Mouse (Mus musculus) regulatory T cell (primary cell): ENCODE measurements at regions not wholly inside any gene's neighbourhood (a gene's known extent, or its start where the extent isn't known, plus 50 kb on each side); places are given as distances from the start of the nearest gene placed in this dataset.
"Not testable (repeated sequence)": the region's sequence is repeated elsewhere in the genome, so short reads cannot be mapped to it uniquely, and the experiment has no call there.

Experiments
- in situ Hi-C: fragments of 300-600 bp; cut with MboI, MseI; formaldehyde crosslinking; loops from one replicate; pipeline ENCODE4 v1.15.1; 2025; ENCODE audit warnings: high pct_unique_total_duplicates

DNA sequence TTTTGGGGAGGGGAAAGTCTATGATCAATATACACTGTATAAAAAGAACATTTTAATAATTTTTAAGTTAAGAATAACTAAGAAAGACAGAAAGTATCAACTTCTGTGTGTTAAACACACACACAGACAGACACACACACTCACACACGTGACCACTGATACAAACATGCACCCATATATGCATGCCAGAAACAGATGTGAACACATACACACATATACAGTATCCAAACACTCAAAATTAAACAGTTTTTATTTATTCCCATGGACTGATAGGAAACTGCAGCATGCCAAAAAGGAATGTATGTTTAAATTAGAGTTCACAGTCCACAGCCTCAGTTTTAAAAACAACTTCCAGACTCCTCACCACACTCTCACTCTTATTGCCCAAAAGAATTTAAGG, 203.4 kb upstream of the Tbl1x start:
- in situ Hi-C loops: loop anchor here (10.0 kb wide), 1 partner anchor 1203 kb away; no protein-coding TSS in a partner anchor

GRCm38 (mm10) chrX:77314384-77314783, 196.4 kb upstream of the Tbl1x start:
- in situ Hi-C loops: no loop called here

DNA sequence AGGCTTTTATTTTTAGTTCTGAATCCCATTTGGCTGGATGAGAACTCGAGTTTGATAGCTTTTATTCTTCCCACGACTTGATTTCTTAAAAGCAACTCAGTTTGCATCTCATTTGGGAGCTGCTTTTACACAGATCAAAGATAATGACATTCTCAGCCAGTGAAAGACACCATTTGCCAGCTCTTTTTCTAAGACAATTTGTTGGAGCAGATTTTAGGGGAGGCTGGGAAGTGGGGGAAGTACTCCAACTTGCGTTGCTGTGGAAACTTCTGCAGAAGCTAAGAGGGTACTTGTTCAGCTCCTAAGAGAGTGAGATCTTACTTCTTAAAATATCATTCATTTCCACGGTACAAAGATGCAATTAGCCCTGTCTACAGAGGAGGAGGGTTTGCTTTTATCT, 187.2 kb upstream of the Tbl1x start:
- in situ Hi-C loops: no loop called here

DNA sequence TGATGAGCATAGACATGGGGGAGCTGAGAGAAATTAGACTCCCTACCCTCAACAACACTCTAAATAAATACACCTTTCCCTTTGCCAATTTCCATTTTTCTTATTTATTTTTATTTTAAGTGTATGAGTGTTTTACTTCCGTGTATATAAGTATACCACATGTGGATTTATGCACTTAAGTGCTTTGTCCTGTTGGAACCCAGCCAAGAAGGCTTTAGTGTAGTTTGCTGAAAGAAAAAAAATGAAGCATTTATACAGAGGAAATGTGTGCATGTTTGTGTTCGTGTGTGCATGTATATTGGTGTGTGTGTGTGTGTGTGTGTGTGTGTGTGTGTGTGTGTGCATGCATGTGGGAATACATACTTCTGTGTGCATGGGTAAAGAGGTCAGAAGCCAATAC, 157.6 kb upstream of the Tbl1x start:
- in situ Hi-C loops: no loop called here

DNA sequence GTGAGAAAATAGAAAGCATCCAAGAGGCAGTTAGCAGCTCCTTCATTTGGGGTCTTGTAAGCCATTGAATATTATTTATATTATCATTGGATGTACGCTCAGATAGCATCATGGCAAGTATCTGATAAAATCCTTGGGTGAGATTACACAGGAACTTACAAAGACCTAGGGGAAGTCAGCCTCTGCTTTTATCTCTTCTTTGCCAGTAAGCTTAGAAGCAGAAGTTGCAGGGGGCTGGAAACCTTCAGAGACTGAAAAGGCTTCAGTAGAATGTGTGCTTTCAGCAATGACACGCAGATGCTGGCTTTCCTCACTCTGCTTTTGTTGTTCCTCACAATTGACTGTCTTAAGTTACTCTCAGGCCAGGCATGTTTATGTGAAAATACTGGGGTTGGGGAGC, 150.3 kb upstream of the Tbl1x start:
- in situ Hi-C loops: no loop called here

GRCm38 (mm10) chrX:77361106-77361505, 149.7 kb upstream of the Tbl1x start:
- in situ Hi-C loops: no loop called here

DNA sequence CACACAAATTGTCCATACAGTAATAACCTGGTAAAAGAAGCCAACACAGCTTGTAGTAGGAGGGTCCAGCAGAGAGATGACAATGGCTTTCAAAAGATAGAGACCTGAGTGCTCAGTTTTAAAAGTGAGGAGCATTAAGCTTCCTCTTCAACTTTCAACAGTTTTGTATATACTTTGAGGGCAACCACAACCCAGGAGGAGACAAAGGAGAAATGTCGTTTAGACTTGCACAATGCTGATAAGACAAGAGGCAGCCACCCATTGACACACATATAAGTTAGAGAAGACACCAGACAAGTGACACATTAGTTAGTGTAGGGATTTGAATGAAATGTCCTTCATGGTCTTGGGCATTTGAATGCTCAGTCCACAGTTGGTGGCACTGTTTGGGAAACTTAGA, 147.2 kb upstream of the Tbl1x start:
- in situ Hi-C loops: no loop called here

GRCm38 (mm10) chrX:77367351-77367750, 143.5 kb upstream of the Tbl1x start:
- in situ Hi-C loops: no loop called here

DNA sequence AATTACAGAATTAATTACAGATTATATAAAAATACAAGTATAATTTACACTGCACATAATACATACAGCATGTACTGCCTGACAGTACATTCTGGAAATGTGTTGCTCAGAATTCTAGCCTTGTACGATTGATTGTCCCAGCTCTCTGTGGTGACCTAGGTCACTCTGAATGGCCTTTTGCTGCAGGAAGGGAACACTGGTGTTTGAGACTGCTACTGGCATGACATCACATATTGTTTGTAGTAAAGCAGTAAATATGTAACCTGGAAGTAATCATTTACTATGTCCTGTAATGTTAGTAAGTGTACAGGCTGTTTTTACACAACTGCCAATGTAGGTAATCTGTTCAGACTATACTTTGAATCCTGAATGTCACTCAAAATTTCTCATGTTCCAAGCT, 123.5 kb upstream of the Tbl1x start:
- in situ Hi-C loops: no loop called here

DNA sequence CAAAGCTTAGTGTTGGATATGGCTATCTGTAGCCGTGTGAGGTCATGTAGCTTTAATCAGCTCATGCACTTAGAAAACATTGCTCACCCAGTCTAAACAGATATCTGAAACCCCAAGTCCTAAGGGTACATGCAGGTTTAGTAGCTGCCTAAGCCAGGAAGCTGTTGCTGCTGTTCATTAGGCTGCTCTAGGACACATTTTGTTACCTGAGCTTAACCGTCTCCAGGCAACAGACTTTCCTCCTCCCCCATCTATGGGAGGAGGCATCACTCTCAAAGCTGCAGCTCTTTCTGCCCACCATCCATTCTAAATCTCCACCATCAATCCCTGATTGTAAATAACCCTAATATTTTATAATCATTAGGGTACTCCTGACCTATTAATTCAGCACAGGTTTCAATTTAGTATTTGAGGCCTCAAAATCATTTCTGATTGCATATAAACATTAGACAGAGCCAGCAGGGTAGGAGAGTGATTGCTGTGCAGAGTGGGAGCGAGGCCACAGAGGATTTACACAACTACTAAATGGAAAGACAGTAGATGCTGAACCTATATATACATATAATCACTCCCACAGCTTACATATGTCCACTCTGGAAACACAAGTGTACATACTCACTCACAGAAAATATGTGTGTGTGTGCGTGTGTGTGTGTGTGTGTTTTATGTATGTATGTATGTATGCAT, 118.9 kb upstream of the Tbl1x start:
- in situ Hi-C loops: no loop called here

GRCm38 (mm10) chrX:77406896-77407295, 103.9 kb upstream of the Tbl1x start:
- in situ Hi-C loops: no loop called here

- in situ Hi-C loops: no loop called here
These were observed 102.9 kb upstream of the Tbl1x start for GRCm38 (mm10) chrX:77407925-77408324.

GRCm38 (mm10) chrX:77409370-77409769, 101.4 kb upstream of the Tbl1x start:
- in situ Hi-C loops: no loop called here

- in situ Hi-C loops: no loop called here
These were observed 100.0 kb upstream of the Tbl1x start for GRCm38 (mm10) chrX:77410812-77411211.

DNA sequence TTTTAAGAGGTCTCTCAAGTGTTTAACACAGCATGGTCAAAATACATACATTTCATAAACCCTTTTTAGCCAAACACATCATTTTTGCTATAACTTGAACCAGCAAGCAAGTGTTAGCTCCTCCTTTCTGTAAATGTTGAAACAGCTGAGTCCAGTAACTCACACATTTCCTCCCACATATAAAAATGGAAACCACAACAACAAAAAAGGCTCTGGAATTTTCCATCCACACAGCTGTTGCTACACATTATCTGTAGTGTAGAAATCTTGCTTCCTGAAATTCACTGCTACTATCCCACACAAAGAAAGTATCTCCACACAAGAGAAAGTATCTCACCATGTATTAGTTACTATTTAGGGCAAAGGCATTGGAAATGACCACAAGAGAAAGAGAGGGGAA, 96.7 kb upstream of the Tbl1x start:
- in situ Hi-C loops: no loop called here

DNA sequence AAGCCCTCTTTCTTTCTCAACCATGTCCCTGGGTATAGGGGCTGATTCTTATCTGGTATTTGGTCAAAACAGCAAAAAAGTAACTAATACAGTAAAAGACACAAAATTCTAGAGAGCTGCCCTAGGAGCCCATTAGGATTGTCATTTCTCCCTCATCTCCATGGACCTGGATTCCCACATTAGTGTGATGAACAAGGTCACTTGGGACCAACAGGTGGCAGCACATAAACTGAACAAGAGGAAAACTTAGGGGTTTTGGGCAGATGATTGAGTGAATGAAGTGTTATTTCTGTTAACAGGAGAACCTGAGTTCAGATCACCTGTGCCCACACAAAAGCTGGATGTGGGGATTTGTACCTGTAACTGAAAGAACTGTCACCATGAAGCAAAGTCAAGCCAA, 93.0 kb upstream of the Tbl1x start:
- in situ Hi-C loops: loop anchor here (5.0 kb wide), 1 partner anchor 220 kb away; no protein-coding TSS in a partner anchor

- in situ Hi-C loops: no loop called here
These were observed 88.6 kb upstream of the Tbl1x start for GRCm38 (mm10) chrX:77422206-77422605.

DNA sequence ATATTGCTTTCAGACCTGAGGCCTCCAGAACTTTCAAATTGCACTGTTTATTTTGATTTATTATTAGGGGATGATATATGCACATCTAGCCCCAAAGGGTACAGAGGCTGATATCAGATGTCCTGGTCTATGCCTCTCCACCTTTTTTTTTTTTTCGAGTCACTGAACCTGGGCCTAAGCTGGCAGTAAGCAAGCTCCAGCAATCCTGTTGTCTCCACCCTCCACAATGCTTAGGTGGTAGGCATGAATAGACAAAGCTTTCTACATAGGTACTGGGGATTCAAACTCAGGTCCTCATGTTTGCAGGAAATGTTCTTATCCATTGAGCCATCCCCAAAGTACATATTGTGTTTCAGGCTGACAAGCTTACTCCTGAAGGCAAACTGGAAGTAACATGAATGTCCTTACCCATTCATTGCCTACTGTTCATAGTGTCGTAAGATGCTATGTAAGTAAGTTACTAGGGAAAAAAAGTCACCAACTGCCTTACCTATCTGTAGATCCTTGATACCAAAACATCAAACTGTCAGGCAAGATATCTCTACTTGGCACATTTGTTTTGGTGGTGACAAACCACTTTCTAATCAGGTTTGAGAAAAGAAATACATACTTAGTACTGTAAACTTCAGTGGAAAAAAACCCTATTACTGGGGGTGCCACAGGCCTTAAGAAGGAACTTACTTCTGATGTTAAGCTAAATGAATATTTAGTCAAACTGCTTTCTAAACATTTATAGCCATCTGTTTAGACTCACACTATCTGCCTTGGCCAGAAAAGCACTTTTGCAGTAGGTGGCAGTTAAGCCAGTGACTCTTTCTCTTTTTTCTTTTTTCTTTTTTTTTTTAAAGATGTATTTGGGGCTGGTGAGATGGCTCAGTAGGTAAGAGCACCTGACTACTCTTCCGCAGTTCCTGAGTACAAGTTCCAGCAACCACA, 85.8 kb upstream of the Tbl1x start:
- in situ Hi-C loops: no loop called here

DNA sequence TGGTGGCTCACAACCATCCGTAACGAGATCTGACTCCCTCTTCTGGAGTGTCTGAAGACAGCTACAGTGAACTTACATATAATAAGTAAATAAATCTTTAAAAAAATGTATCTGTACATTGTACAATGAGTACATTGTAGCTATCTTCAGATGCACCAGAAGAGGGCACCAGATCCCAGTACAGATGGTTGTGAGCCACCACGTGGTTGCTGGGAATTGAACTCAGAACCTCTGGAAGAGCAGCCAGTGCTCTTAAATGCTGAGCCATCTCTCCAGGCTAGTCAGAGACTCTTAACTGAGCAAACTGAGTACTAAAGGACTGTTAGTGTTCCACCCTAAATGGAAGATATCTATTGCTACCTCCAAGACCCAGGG, 85.1 kb upstream of the Tbl1x start:
- in situ Hi-C loops: not testable (repeated sequence)

GRCm38 (mm10) chrX:77426836-77427235, 84.0 kb upstream of the Tbl1x start:
- in situ Hi-C loops: not testable (repeated sequence)

DNA sequence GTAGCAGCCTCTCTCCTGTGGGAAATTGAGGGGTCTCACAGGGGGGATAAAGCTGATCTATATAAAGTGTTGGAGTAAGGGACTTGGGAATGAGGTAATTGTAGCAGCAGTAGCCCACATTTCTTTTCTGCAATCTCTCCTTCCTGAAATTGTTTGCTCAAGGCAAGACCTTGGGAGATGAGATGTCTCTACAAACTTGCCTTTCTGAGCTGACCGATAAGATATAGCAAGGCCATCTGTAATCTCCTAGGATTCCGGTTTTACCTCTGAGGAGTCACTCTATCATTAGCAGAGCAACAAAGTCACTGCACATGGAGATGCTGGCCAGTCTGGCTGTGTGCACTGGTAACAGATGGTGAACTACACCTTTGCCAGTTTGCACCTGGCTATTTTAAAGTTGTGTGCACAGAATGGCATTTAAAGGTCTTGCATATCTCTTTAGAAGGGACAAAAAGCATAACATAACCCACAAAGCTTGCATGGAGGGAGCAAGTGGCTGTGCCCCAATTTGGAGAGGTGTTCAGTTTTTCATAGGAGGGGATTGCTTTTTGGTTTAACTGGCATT, 78.7 kb upstream of the Tbl1x start:
- in situ Hi-C loops: no loop called here
